Mouse (Mus musculus) CH12.LX (cell line): Measurements from ENCODE around the gene Alk. TPM values are rescaled to one million over a fixed set of nuclear protein-coding genes. Genes with fewer than 3 reads are reported as not detected.
A peak's percentile ranks its signal among the peaks of the same experiment; 100 is the strongest.

Experiments
- DNase-seq: peaks from one replicate; pipeline ENCODE4 v3.0.0-alpha.2; 2013; ENCODE audit errors: extremely low read depth
- H3K27ac ChIP-seq: 2 replicates; pipeline ENCODE4 v1.5.1; 2012; ENCODE audit warnings: low read depth, mild to moderate bottlenecking, control low read depth, moderate library complexity; ENCODE audit not compliant: insufficient read depth
- H3K27me3 ChIP-seq: replicated peaks from 2 replicates; pipeline ENCODE3; 2012; ENCODE audit warnings: inconsistent platforms
- H3K36me3 ChIP-seq, 2 experiments: replicated peaks in 1 of 2; 2 replicates each; pipeline versions ENCODE3 to v1.6.1; 2012; ENCODE audit warnings: inconsistent platforms in 1 of 2, low read length in 1 of 2, mild to moderate bottlenecking in 1 of 2, mixed read lengths in 1 of 2, moderate library complexity in 1 of 2; ENCODE audit not compliant: control insufficient read depth in 1 of 2, insufficient read depth in 1 of 2
- H3K4me1 ChIP-seq, 2 experiments: 2 replicates each; pipeline ENCODE4 v1.6.1; 2012; ENCODE audit warnings: inconsistent platforms in 1 of 2, moderate library complexity in 1 of 2; ENCODE audit not compliant: insufficient read depth in 2 of 2, control insufficient read depth in 1 of 2
- H3K4me2 ChIP-seq: 2 replicates; pipeline ENCODE4 v1.6.1; 2012; ENCODE audit warnings: low read depth, mild to moderate bottlenecking, control low read depth; ENCODE audit not compliant: poor library complexity, insufficient read depth, severe bottlenecking
- H3K4me3 ChIP-seq, 3 experiments: fragments of 150-350 bp in 1 of 3; sonication (generic) in 1 of 3; replicated peaks in 1 of 3; 2 replicates each; pipeline versions ENCODE3 to v1.5.1; 2011 to 2012; ENCODE audit warnings: low read depth in 2 of 3, low read length in 2 of 3, mild to moderate bottlenecking in 2 of 3, moderate library complexity in 2 of 3, control low read depth in 1 of 3, improper control_type of control experiment in 1 of 3, inconsistent platforms in 1 of 3, mixed read lengths in 1 of 3; ENCODE audit not compliant: poor library complexity in 1 of 3
- H3K79me2 ChIP-seq: replicated peaks from 2 replicates; pipeline ENCODE4 v1.6.1; 2012; ENCODE audit warnings: mild to moderate bottlenecking, moderate library complexity; ENCODE audit not compliant: control insufficient read depth, poor library complexity, insufficient read depth, severe bottlenecking; ENCODE audit errors: extremely low read depth
- H3K9ac ChIP-seq: 2 replicates; pipeline ENCODE4 v1.6.1; 2012; ENCODE audit warnings: low read depth, mild to moderate bottlenecking, control low read depth, moderate library complexity; ENCODE audit not compliant: insufficient read depth
- H3K9me3 ChIP-seq: replicated peaks from 2 replicates; pipeline ENCODE3; 2012; ENCODE audit warnings: low read length, inconsistent platforms, mixed read lengths
- CHD1 ChIP-seq: IDR thresholded peaks from 2 replicates; pipeline ENCODE4 v1.6.1; 2012; ENCODE audit warnings: low read depth, low read length, improper control_type of control experiment, inconsistent platforms
- CHD2 ChIP-seq: IDR thresholded peaks from 2 replicates; pipeline ENCODE4 v1.6.1; 2011; ENCODE audit warnings: low read length, improper control_type of control experiment
- CTCF ChIP-seq, 2 experiments: IDR thresholded peaks in 1 of 2; conservative IDR thresholded peaks in 1 of 2; 2 replicates each; pipeline ENCODE4 v1.5.1; 2011 to 2012; ENCODE audit warnings: low read depth in 2 of 2, low read length in 2 of 2, improper control_type of control experiment in 1 of 2, inconsistent platforms in 1 of 2, mild to moderate bottlenecking in 1 of 2, moderate library complexity in 1 of 2
- ELF1 ChIP-seq: IDR thresholded peaks from 2 replicates; pipeline ENCODE4 v1.6.1; 2014; ENCODE audit warnings: low read depth, mild to moderate bottlenecking, inconsistent platforms, low read length, improper control_type of control experiment
- EP300 ChIP-seq: IDR thresholded peaks from 2 replicates; pipeline ENCODE4 v1.6.1; 2011; ENCODE audit warnings: low read length, improper control_type of control experiment
- ETS1 ChIP-seq: conservative IDR thresholded peaks from 2 replicates; pipeline ENCODE4 v1.6.1; 2012; ENCODE audit warnings: low read depth, mild to moderate bottlenecking, inconsistent platforms, low read length, improper control_type of control experiment, moderate library complexity
- HCFC1 ChIP-seq: IDR thresholded peaks from 2 replicates; pipeline ENCODE4 v1.6.1; 2012; ENCODE audit warnings: low read depth, mild to moderate bottlenecking, inconsistent platforms, low read length, improper control_type of control experiment
- IRF4 ChIP-seq: IDR thresholded peaks from 2 replicates; pipeline ENCODE4 v1.6.1; 2014; ENCODE audit warnings: low read depth, mild to moderate bottlenecking, inconsistent platforms, low read length, improper control_type of control experiment
- JUN ChIP-seq: IDR thresholded peaks from 2 replicates; pipeline ENCODE4 v1.6.1; 2011; ENCODE audit warnings: low read depth, mild to moderate bottlenecking, low read length, improper control_type of control experiment, moderate library complexity; ENCODE audit not compliant: insufficient read depth
- KAT2A ChIP-seq: IDR thresholded peaks from 2 replicates; pipeline ENCODE4 v1.6.1; 2012; ENCODE audit warnings: low read length, improper control_type of control experiment, inconsistent platforms; ENCODE audit not compliant: insufficient replicate concordance
- MAFK ChIP-seq: IDR thresholded peaks from 2 replicates; pipeline ENCODE4 v1.6.1; 2011; ENCODE audit warnings: low read length, improper control_type of control experiment; ENCODE audit not compliant: insufficient replicate concordance
- MAX ChIP-seq: IDR thresholded peaks from 2 replicates; pipeline ENCODE4 v1.6.1; 2011; ENCODE audit warnings: low read length, improper control_type of control experiment
- MAZ ChIP-seq: IDR thresholded peaks from 2 replicates; pipeline ENCODE4 v1.6.1; 2012; ENCODE audit warnings: low read depth, mild to moderate bottlenecking, inconsistent platforms, low read length, improper control_type of control experiment, moderate library complexity
- MXI1 ChIP-seq: IDR thresholded peaks from 2 replicates; pipeline ENCODE4 v1.6.1; 2011; ENCODE audit warnings: mild to moderate bottlenecking, low read depth, low read length, improper control_type of control experiment
- MYC ChIP-seq: IDR thresholded peaks from 2 replicates; pipeline ENCODE4 v1.6.1; 2011; ENCODE audit warnings: low read depth, mild to moderate bottlenecking, improper control_type of control experiment, low read length
- NRF1 ChIP-seq: IDR thresholded peaks from 2 replicates; pipeline ENCODE4 v1.6.1; 2014; ENCODE audit warnings: low read depth, mild to moderate bottlenecking, inconsistent platforms, low read length, improper control_type of control experiment, moderate library complexity
- PAX5 ChIP-seq: IDR thresholded peaks from 2 replicates; pipeline ENCODE4 v1.6.1; 2012; ENCODE audit warnings: low read length, inconsistent platforms, mixed read lengths
- POLR2A ChIP-seq: IDR thresholded peaks from 2 replicates; pipeline ENCODE4 v1.6.1; 2011; ENCODE audit warnings: low read depth, mild to moderate bottlenecking, improper control_type of control experiment, low read length
- SMC3 ChIP-seq: IDR thresholded peaks from 2 replicates; pipeline ENCODE4 v1.6.1; 2011; ENCODE audit warnings: low read depth, low read length, improper control_type of control experiment
- USF1 ChIP-seq: IDR thresholded peaks from 2 replicates; pipeline ENCODE4 v1.6.1; 2014; ENCODE audit warnings: low read depth, mild to moderate bottlenecking, inconsistent platforms, low read length, improper control_type of control experiment
- ZC3H11A ChIP-seq: IDR thresholded peaks from 2 replicates; pipeline ENCODE4 v1.6.1; 2012; ENCODE audit warnings: low read depth, mild to moderate bottlenecking, inconsistent platforms, low read length, improper control_type of control experiment
- ZKSCAN1 ChIP-seq: IDR thresholded peaks from 2 replicates; pipeline ENCODE4 v1.6.1; 2012; ENCODE audit warnings: low read depth, inconsistent platforms, low read length, improper control_type of control experiment, borderline replicate concordance
- ZMIZ1 ChIP-seq: IDR thresholded peaks from 2 replicates; pipeline ENCODE4 v1.6.1; 2012; ENCODE audit warnings: low read depth, mild to moderate bottlenecking, inconsistent platforms, low read length, improper control_type of control experiment
- ZNF384 ChIP-seq: IDR thresholded peaks from 2 replicates; pipeline ENCODE4 v1.6.1; 2012; ENCODE audit warnings: low read depth, low read length, improper control_type of control experiment, inconsistent platforms
- dilution Hi-C: fragments of 300-500 bp; cut with MboI; formaldehyde crosslinking; loops from 2 replicates; pipeline ENCODE4 v1.14.3; 2020; ENCODE audit warnings: low sequenced_read_pairs; ENCODE audit not compliant: extremely low pct_unique_long_range_greater_than_20kb, extremely low pct_ligation_motif_present
- in situ Hi-C: fragments of 300-500 bp; cut with MboI; formaldehyde crosslinking; loops from 3 replicates; pipeline ENCODE4 v1.14.3; 2019; ENCODE audit warnings: low sequenced_read_pairs, low pct_ligation_motif_present, low pct_unique_long_range_greater_than_20kb, mixed read lengths
- polyA plus RNA-seq: library from polyadenylated mRNA; unstranded; fragments of >175 nt; gene quantifications from 2 replicates; pipeline ENCODE4 v1.2.1, GENCODE M21; 2012; ENCODE audit warnings: low read depth; ENCODE audit not compliant: insufficient read length
- total RNA-seq, 2 experiments: library from RNA; depleted of rRNA; stranded (reverse); fragments of 300-350 nt in 1 of 2; fragments of >200 nt in 1 of 2; gene quantifications; 2 replicates each; pipeline ENCODE4 v1.2.3; 2012 to 2014

The Alk gene
- total and polyA plus RNA-seq, 3 experiments: 0.38 to 0.63 (median 0.44) TPM

DNA sequence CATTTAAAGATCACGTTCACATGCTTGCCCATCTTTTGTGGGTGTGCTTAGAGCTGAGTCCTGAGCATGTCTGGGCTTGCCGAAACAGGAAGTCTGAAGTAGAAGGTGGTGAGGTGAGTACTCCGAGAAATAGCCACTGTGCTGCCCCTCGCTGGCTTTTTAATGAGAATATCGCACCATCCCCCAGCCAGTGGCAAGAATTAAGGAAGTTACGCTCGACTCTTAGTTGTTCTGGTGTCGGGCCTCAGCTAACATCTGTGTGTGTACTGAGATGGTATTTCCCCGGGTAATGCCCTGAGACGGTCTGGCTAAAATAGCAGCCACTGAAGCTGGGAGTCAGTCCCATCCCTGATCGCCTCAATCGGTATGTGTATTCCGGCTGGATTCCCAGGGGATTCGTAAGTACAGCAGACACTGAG lies 424.7 kb downstream of the Alk start (continued):
- peak; percentile 16; the same call in 1 of the 2 replicates for TF ChIP-seq JUN
- TF ChIP-seq ZMIZ1: no peak
- no peak for TF ChIP-seq USF1
- TF ChIP-seq KAT2A: no peak
- TF ChIP-seq CHD1: peak; percentile 100
- peak; percentile 86 for TF ChIP-seq IRF4
- TF ChIP-seq PAX5: no peak
- TF ChIP-seq ELF1: peak; percentile 82
- TF ChIP-seq ZNF384: no peak
- peak; percentile 88 for TF ChIP-seq ETS1
- peak; percentile 86 for TF ChIP-seq MYC
- peak; percentile 89; the same call in 1 of the 2 replicates for TF ChIP-seq CHD2

DNA sequence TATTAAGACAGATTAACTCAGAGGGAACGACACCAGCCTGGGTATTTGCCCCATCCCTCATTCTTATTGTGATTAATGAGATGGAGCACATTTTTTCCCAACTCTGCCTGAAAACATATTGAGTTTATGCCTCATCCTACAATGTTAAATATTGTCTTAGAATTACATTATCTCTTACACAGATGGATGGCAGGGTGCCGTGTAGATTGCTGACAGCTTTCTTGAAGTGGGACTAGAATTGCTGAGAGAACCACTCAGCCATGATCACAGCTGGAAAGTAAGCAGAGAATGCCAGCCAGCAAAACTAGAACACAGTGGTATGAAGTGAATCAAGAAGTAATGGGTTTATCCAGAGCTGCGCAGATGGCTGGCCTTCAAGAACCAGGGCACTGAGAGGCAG lies 430.6 kb downstream of the Alk start:
- H3K4me3 ChIP-seq: no peak overlapping the region
- H3K79me2 ChIP-seq: no peaks in the 10 kb centered on the region; the same call in 1 of the 2 replicates
- TF ChIP-seq HCFC1 (no peak), ZKSCAN1 (no peak), MAFK (no peak), MXI1 (no peak)
- H3K36me3 ChIP-seq: peaks cover 4 to 34% of the 10 kb centered on the region in 2 experiments
- no peak overlapping the region for H3K4me2 ChIP-seq
- no peak overlapping the region for H3K27ac ChIP-seq
- dilution Hi-C loops: no loop called here
- no peak for DNase-seq
- in situ Hi-C loops: no loop called here
- peaks cover 8 to 35% of the 10 kb centered on the region in 2 experiments for H3K4me1 ChIP-seq
- no peak overlapping the region for H3K9ac ChIP-seq
- H3K27me3 ChIP-seq: no peaks in the 10 kb centered on the region
- H3K9me3 ChIP-seq: no peaks in the 10 kb centered on the region

DNA sequence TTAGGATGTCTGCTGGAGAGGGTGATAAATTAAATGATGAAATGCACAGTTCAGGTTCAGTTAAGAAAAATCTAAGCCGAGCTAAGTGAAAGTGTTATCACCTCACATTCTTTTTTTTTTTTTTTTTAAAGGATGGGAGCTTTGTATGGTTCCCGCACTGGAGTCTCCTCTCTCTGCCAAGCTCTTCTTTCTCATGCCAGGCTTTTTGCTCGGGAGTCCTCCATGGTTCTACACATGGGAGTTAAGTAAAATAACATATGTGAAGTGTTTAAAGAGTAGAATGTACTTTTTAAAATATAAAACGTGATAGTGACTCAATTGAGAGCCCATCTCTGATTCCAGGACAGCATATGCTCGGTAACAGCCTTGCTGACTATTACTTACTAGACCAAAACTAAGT lies 436.3 kb downstream of the Alk start:
- dilution Hi-C loops: no loop called here
- no peak overlapping the region for H3K4me3 ChIP-seq
- DNase-seq: no peak
- H3K27me3 ChIP-seq: no peaks in the 10 kb centered on the region
- H3K27ac ChIP-seq: no peak overlapping the region
- no peaks in the 10 kb centered on the region; a peak in 1 of 4 replicates for H3K4me1 ChIP-seq
- no peak overlapping the region for H3K4me2 ChIP-seq
- H3K36me3 ChIP-seq: peaks cover 4 to 37% of the 10 kb centered on the region in 2 experiments
- no peaks in the 10 kb centered on the region for H3K79me2 ChIP-seq
- in situ Hi-C loops: no loop called here
- no peaks in the 10 kb centered on the region for H3K9me3 ChIP-seq
- TF ChIP-seq MAX (no peak), IRF4 (no peak), EP300 (no peak), MAZ (no peak), NRF1 (no peak), JUN (no peak), POLR2A (no peak), PAX5 (no peak), ETS1 (no peak), SMC3 (no peak), ZC3H11A (no peak), CTCF (conservative IDR thresholded peaks at IDR 0.05 in 1 of 2, IDR thresholded peaks at IDR 0.05 in 1 of 2; ENCODE audit: low read depth in 2 of 2, low read length in 2 of 2) (no peak)
- H3K9ac ChIP-seq: no peak overlapping the region
